Mouse (Mus musculus): ENCODE measurements around the gene Gnptab. TPM values are rescaled to one million over a fixed set of nuclear protein-coding genes. Genes with fewer than 3 reads are reported as not detected.
"Not testable (repeated sequence)": the region's sequence is repeated elsewhere in the genome, so short reads cannot be mapped to it uniquely, and the experiment has no call there.

Gene Gnptab
- polyA plus RNA-seq, 1 experiment from 2014 or later, result 17.6 TPM

DNA sequence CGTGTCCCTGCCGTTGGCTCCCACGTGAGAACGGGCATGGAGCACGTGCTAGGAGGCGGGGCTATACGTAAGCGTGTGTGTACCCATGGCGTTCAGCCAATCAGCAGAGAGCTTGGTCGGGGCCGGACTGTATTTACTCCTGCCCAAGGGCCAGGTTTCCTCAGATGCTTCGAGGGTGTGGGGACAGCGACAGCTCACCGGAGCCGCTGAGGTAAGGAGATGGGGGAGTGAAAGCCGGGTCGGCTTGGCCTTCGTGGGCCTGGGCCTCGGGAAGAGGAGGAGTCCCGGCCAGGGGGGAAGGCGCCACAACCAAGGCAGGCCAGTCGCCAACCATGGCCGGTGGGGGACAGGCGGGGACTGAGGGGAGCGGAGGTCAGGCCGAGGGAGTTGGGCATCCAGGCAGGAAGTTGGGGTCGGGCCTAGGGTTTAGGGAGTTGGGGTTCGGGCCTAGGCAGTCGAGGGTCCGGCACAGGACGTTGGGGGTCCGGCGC, 80.6 kb downstream of the Gnptab start, which contains the start of gene Sycp3:
Gene Sycp3, plus strand, starts transcription at position 68 of the 491 bp plus-strand sequence.
- Histone ChIP-seq H3K4me3 (ENCODE audit: low read length) (no peak within 1 kb of the TSS), H3K27me3 (ENCODE audit: control insufficient read depth, insufficient read depth, low read length) (no peaks in the 10 kb centered on the region), H3K36me3 (ENCODE audit: control insufficient read depth, insufficient read depth, low read length) (no peaks in the 10 kb centered on the region), H3K4me2 (replicated peaks; ENCODE audit: low read depth, low read length) (no peak within 1 kb of the TSS), H3K27ac (ENCODE audit: low read depth, low read length) (no peak within 1 kb of the TSS), H3K4me1 (ENCODE audit: control insufficient read depth, insufficient read depth, low read length) (no peaks in the 10 kb centered on the region), H3K9me3 (ENCODE audit: control insufficient read depth, low read length) (no peaks in the 10 kb centered on the region), H3K9ac (ENCODE audit: low read depth, low read length) (no peak within 1 kb of the TSS)
- no peak for ATAC-seq (ENCODE audit: low FRiP score, low TSS enrichment)
- 83% methylated on average over 33 of the region's 33 CpGs for WGBS

- ATAC-seq (ENCODE audit: low FRiP score, low TSS enrichment), result no peak
- no peak overlapping the region for H3K9ac ChIP-seq (ENCODE audit: low read depth, low read length)
- 82% methylated on average over 18 of the region's 18 CpGs for WGBS
Measured at GRCm38 (mm10) chr10:88460122-88460820, 81.3 kb downstream of the Gnptab start.

DNA sequence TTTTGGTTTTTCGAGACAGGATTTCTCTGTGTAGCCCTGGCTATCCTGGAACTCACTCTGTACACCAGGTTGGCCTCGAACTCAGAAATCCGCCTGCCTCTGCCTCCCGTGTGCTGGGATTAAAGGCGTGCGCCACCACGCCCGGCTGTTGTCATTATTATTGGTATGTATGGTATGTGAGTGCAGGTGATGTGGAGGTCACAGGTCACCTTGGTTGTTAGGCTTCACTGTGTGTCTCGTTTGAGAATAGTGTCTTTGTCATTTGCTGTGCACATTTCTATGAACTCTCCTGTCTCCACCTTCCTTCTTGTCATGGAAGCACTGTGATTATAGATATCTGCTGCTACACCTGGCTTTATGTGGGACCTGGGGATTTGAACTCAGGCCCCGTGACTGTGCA, 103.9 kb downstream of the Gnptab start:
- not testable (repeated sequence) for H3K4me1 ChIP-seq (ENCODE audit: control insufficient read depth, insufficient read depth, low read length); H3K4me2 ChIP-seq (replicated peaks; ENCODE audit: low read depth, low read length); ATAC-seq (ENCODE audit: low FRiP score, low TSS enrichment); H3K27me3 ChIP-seq (ENCODE audit: control insufficient read depth, insufficient read depth, low read length); H3K36me3 ChIP-seq (ENCODE audit: control insufficient read depth, insufficient read depth, low read length); H3K4me3 ChIP-seq (ENCODE audit: low read length); H3K27ac ChIP-seq (ENCODE audit: low read depth, low read length); H3K9me3 ChIP-seq (ENCODE audit: control insufficient read depth, low read length); H3K9ac ChIP-seq (ENCODE audit: low read depth, low read length)
- 91% methylated on average over 10 of the region's 10 CpGs for WGBS

More at GRCm38 (mm10) chr10:88460122-88460820, 81.3 kb downstream of the Gnptab start:
- no peaks in the 10 kb centered on the region for H3K36me3 ChIP-seq (ENCODE audit: control insufficient read depth, insufficient read depth, low read length)
- no peaks in the 10 kb centered on the region for H3K9me3 ChIP-seq (ENCODE audit: control insufficient read depth, low read length)
- no peaks in the 10 kb centered on the region for H3K27me3 ChIP-seq (ENCODE audit: control insufficient read depth, insufficient read depth, low read length)
- no peaks in the 10 kb centered on the region for H3K4me1 ChIP-seq (ENCODE audit: control insufficient read depth, insufficient read depth, low read length)
- no peak overlapping the region for H3K4me2 ChIP-seq (replicated peaks; ENCODE audit: low read depth, low read length)
- no peak overlapping the region for H3K4me3 ChIP-seq (ENCODE audit: low read length)
- H3K27ac ChIP-seq (ENCODE audit: low read depth, low read length), result no peak overlapping the region

- Histone ChIP-seq H3K4me3 (ENCODE audit: low read length) (no peak overlapping the region), H3K4me1 (ENCODE audit: control insufficient read depth, insufficient read depth, low read length) (no peaks in the 10 kb centered on the region), H3K9ac (ENCODE audit: low read depth, low read length) (no peak overlapping the region), H3K36me3 (ENCODE audit: control insufficient read depth, insufficient read depth, low read length) (no peaks in the 10 kb centered on the region; the same call in 1 of the 2 replicates), H3K4me2 (replicated peaks; ENCODE audit: low read depth, low read length) (no peak overlapping the region), H3K27ac (ENCODE audit: low read depth, low read length) (no peak overlapping the region), H3K9me3 (ENCODE audit: control insufficient read depth, low read length) (no peaks in the 10 kb centered on the region), H3K27me3 (ENCODE audit: control insufficient read depth, insufficient read depth, low read length) (no peaks in the 10 kb centered on the region)
- whole genome bisulfite sequencing, result 49% methylated on average over 5 of the region's 5 CpGs
- peak; percentile 64; the same call in 1 of the 2 replicates for ATAC-seq (ENCODE audit: low FRiP score, low TSS enrichment)
Measured at GRCm38 (mm10) chr10:88488629-88489028, 109.7 kb downstream of the Gnptab start.

DNA sequence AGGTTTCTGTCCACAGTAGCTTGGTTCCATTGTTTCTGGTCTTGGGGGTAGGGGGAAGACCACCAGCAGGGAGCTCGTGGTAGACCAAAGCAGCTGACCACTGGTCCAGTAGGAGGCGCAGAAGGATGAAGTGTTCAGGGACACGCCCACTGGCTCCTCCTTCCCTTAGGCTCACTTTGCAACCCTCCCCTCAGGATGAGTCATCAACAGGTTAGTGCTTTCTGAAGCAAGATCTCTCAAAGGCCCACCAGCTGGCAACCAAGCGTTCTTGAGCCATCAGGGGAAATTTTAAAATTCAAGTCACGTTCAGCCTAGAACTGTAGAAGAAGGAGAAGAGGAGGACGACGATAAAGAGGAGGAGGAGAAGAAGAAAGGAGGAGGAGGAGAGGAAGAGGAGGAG, 112.7 kb downstream of the Gnptab start:
- Histone ChIP-seq H3K4me3 (ENCODE audit: low read length) (no peak overlapping the region), H3K4me1 (ENCODE audit: control insufficient read depth, insufficient read depth, low read length) (peaks cover 16% of the 10 kb centered on the region; the same call in 1 of the 2 replicates), H3K9ac (ENCODE audit: low read depth, low read length) (no peak overlapping the region), H3K9me3 (ENCODE audit: control insufficient read depth, low read length) (no peaks in the 10 kb centered on the region), H3K27me3 (ENCODE audit: control insufficient read depth, insufficient read depth, low read length) (no peaks in the 10 kb centered on the region), H3K27ac (ENCODE audit: low read depth, low read length) (no peak overlapping the region), H3K4me2 (replicated peaks; ENCODE audit: low read depth, low read length) (no peak overlapping the region), H3K36me3 (ENCODE audit: control insufficient read depth, insufficient read depth, low read length) (no peaks in the 10 kb centered on the region; the same call in 1 of the 2 replicates)
- WGBS, result 71% methylated on average over 7 of the region's 7 CpGs
- ATAC-seq (ENCODE audit: low FRiP score, low TSS enrichment), result no peak

DNA sequence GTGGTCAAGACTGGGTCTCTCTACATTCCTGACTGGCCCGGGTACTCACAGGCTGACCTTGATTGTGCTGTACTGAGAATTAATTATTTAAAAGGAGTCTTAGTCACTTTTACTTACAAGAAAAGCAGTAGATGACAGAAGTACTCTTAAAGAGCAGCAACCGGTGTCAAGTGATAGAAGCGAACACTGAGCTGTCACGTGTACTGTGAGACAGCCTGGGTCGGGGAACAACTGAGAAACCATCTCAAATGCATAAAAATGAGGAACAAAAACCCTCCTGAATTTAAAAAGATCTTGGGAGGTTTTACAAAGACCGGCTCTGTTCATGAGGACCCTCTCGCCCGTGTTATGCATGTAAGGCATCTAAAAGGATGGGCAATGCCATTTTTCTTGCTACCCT, 113.7 kb downstream of the Gnptab start:
- no peak for ATAC-seq (ENCODE audit: low FRiP score, low TSS enrichment)
- H3K9ac ChIP-seq (ENCODE audit: low read depth, low read length), result no peak overlapping the region
- H3K4me1 ChIP-seq (ENCODE audit: control insufficient read depth, insufficient read depth, low read length), result peaks cover 21% of the 10 kb centered on the region
- H3K9me3 ChIP-seq (ENCODE audit: control insufficient read depth, low read length), result no peaks in the 10 kb centered on the region
- H3K36me3 ChIP-seq (ENCODE audit: control insufficient read depth, insufficient read depth, low read length), result no peaks in the 10 kb centered on the region; the same call in 1 of the 2 replicates
- H3K27ac ChIP-seq (ENCODE audit: low read depth, low read length), result no peak overlapping the region
- H3K27me3 ChIP-seq (ENCODE audit: control insufficient read depth, insufficient read depth, low read length), result no peaks in the 10 kb centered on the region
- no peak overlapping the region for H3K4me2 ChIP-seq (replicated peaks; ENCODE audit: low read depth, low read length)
- 54% methylated on average over 8 of the region's 8 CpGs for WGBS
- no peak overlapping the region for H3K4me3 ChIP-seq (ENCODE audit: low read length)

DNA sequence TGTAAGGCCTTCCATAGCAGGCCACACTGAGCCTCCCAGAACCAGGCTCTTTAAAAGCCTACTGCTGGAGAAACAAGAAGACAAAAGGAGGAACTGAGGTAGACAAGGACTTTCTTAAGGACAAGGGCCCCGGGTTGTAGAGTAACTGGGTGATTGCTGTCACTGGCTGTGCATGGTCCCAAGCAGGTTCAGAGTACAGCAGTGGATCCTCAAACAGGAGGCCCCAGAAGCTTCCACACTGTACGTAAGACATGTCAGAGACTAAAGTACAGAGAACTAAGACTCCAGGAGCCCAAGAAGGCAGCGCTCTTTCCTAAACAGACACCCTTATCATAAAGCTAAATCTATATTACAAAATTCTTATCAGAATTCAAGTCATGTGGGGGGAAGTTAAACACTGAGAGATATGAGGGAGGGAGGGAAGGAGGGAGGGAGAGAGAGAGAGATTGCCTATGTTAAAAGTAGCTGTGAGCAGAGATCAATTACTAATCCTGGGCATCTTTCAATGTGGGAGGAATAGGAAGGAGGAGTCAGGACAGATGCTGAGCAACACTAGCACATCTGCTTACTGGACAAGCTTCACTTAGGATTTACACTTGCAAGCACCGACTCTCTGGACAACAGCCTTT, 116.1 kb downstream of the Gnptab start:
- Histone ChIP-seq H3K9ac (ENCODE audit: low read depth, low read length) (no peak overlapping the region), H3K27me3 (ENCODE audit: control insufficient read depth, insufficient read depth, low read length) (no peaks in the 10 kb centered on the region), H3K36me3 (ENCODE audit: control insufficient read depth, insufficient read depth, low read length) (no peaks in the 10 kb centered on the region; the same call in 1 of the 2 replicates), H3K27ac (ENCODE audit: low read depth, low read length) (no peak overlapping the region), H3K4me3 (ENCODE audit: low read length) (no peak overlapping the region), H3K4me1 (ENCODE audit: control insufficient read depth, insufficient read depth, low read length) (peaks cover 21% of the 10 kb centered on the region), H3K9me3 (ENCODE audit: control insufficient read depth, low read length) (no peaks in the 10 kb centered on the region), H3K4me2 (replicated peaks; ENCODE audit: low read depth, low read length) (no peak overlapping the region)
- WGBS, result 73% methylated on average over 4 of the region's 4 CpGs
- ATAC-seq (ENCODE audit: low FRiP score, low TSS enrichment), result no peak

Measured in kidney, embryonic 14.5 days (tissue).